Mouse (Mus musculus): ENCODE data around the gene Gdf3. TPM values are rescaled to one million over a fixed set of nuclear protein-coding genes. Genes with fewer than 3 reads are reported as not detected.

Gene Gdf3
- polyA plus RNA-seq, 1 experiment = not detected

GRCm38 (mm10) chr6:122600066-122600646 is 9.7 kb downstream of the Gdf3 start:
- Histone ChIP-seq H3K36me3 (ENCODE audit: control insufficient read depth, insufficient read depth, low read length) (no peaks in the 10 kb centered on the region), H3K4me1 (ENCODE audit: control insufficient read depth, insufficient read depth, insufficient read length, low read length) (peaks cover 3% of the 10 kb centered on the region; the same call in 1 of the 2 replicates), H3K27me3 (ENCODE audit: control insufficient read depth, insufficient read depth, low read length) (no peaks in the 10 kb centered on the region), H3K4me3 (ENCODE audit: low read depth, low read length) (no peak overlapping the region), H3K27ac (ENCODE audit: insufficient read depth, low read depth, low read length) (peak overlapping the region; percentile 11; the same call in 1 of the 2 replicates)
- no peak for TF ChIP-seq POLR2A (IDR thresholded peaks at IDR 0.05; ENCODE audit: low read depth, low read length)
- TF ChIP-seq CTCF (IDR thresholded peaks at IDR 0.05; ENCODE audit: extremely low read depth, insufficient read length, insufficient replicate concordance, low read depth, low read length) = no peak
- WGBS = 84% methylated on average over 7 of the region's 7 CpGs

- H3K27me3 ChIP-seq (ENCODE audit: control insufficient read depth, insufficient read depth, low read length) = no peaks in the 10 kb centered on the region
- no peaks in the 10 kb centered on the region for H3K36me3 ChIP-seq (ENCODE audit: control insufficient read depth, insufficient read depth, low read length)
- 79% methylated on average over 9 of the region's 9 CpGs for WGBS
- H3K4me3 ChIP-seq (ENCODE audit: low read depth, low read length) = no peak overlapping the region
- H3K27ac ChIP-seq (ENCODE audit: insufficient read depth, low read depth, low read length) = peak overlapping the region; percentile 55
- peaks cover 3% of the 10 kb centered on the region; the same call in 1 of the 2 replicates for H3K4me1 ChIP-seq (ENCODE audit: control insufficient read depth, insufficient read depth, insufficient read length, low read length)
- TF ChIP-seq POLR2A (IDR thresholded peaks at IDR 0.05; ENCODE audit: low read depth, low read length) (no peak), CTCF (IDR thresholded peaks at IDR 0.05; ENCODE audit: extremely low read depth, insufficient read length, insufficient replicate concordance, low read depth, low read length) (no peak)
Observed at GRCm38 (mm10) chr6:122599054-122599737, 10.7 kb downstream of the Gdf3 start.

- WGBS = 17% methylated on average over 6 of the region's 6 CpGs
- Histone ChIP-seq H3K27me3 (ENCODE audit: control insufficient read depth, insufficient read depth, low read length) (no peaks in the 10 kb centered on the region), H3K4me1 (ENCODE audit: control insufficient read depth, insufficient read depth, insufficient read length, low read length) (peaks cover 3% of the 10 kb centered on the region; the same call in 1 of the 2 replicates), H3K36me3 (ENCODE audit: control insufficient read depth, insufficient read depth, low read length) (no peaks in the 10 kb centered on the region), H3K27ac (ENCODE audit: insufficient read depth, low read depth, low read length) (peak overlapping the region; percentile 55), H3K4me3 (ENCODE audit: low read depth, low read length) (no peak overlapping the region)
- TF ChIP-seq CTCF (IDR thresholded peaks at IDR 0.05; ENCODE audit: extremely low read depth, insufficient read length, insufficient replicate concordance, low read depth, low read length) = no peak
- TF ChIP-seq POLR2A (IDR thresholded peaks at IDR 0.05; ENCODE audit: low read depth, low read length) = no peak
Observed at GRCm38 (mm10) chr6:122598436-122598835, 11.5 kb downstream of the Gdf3 start.

GRCm38 (mm10) chr6:122598014-122598413 is 11.9 kb downstream of the Gdf3 start:
- Histone ChIP-seq H3K27me3 (ENCODE audit: control insufficient read depth, insufficient read depth, low read length) (no peaks in the 10 kb centered on the region), H3K4me1 (ENCODE audit: control insufficient read depth, insufficient read depth, insufficient read length, low read length) (peaks cover 3% of the 10 kb centered on the region; the same call in 1 of the 2 replicates), H3K27ac (ENCODE audit: insufficient read depth, low read depth, low read length) (0 out of 2 replicates have a peak overlapping the region, but pooled peaks have one; percentile 55), H3K36me3 (ENCODE audit: control insufficient read depth, insufficient read depth, low read length) (no peaks in the 10 kb centered on the region), H3K4me3 (ENCODE audit: low read depth, low read length) (no peak overlapping the region)
- WGBS = 83% methylated on average over 4 of the region's 4 CpGs
- TF ChIP-seq CTCF (IDR thresholded peaks at IDR 0.05; ENCODE audit: extremely low read depth, insufficient read length, insufficient replicate concordance, low read depth, low read length) = no peak
- no peak for TF ChIP-seq POLR2A (IDR thresholded peaks at IDR 0.05; ENCODE audit: low read depth, low read length)

- WGBS = 80% methylated on average over 7 of the region's 7 CpGs
- Histone ChIP-seq H3K4me1 (ENCODE audit: control insufficient read depth, insufficient read depth, insufficient read length, low read length) (peaks cover 12% of the 10 kb centered on the region; the same call in 1 of the 2 replicates), H3K27ac (ENCODE audit: insufficient read depth, low read depth, low read length) (no peak overlapping the region), H3K27me3 (ENCODE audit: control insufficient read depth, insufficient read depth, low read length) (no peaks in the 10 kb centered on the region), H3K36me3 (ENCODE audit: control insufficient read depth, insufficient read depth, low read length) (no peaks in the 10 kb centered on the region), H3K4me3 (ENCODE audit: low read depth, low read length) (no peak overlapping the region)
- TF ChIP-seq CTCF (IDR thresholded peaks at IDR 0.05; ENCODE audit: extremely low read depth, insufficient read length, insufficient replicate concordance, low read depth, low read length) (no peak), POLR2A (IDR thresholded peaks at IDR 0.05; ENCODE audit: low read depth, low read length) (no peak)
Observed at GRCm38 (mm10) chr6:122596608-122597007, 13.3 kb downstream of the Gdf3 start.

- Histone ChIP-seq H3K27me3 (ENCODE audit: control insufficient read depth, insufficient read depth, low read length) (no peaks in the 10 kb centered on the region), H3K27ac (ENCODE audit: insufficient read depth, low read depth, low read length) (no peak overlapping the region), H3K36me3 (ENCODE audit: control insufficient read depth, insufficient read depth, low read length) (no peaks in the 10 kb centered on the region), H3K4me1 (ENCODE audit: control insufficient read depth, insufficient read depth, insufficient read length, low read length) (peaks cover 13% of the 10 kb centered on the region; the same call in 1 of the 2 replicates), H3K4me3 (ENCODE audit: low read depth, low read length) (no peak overlapping the region)
- TF ChIP-seq CTCF (IDR thresholded peaks at IDR 0.05; ENCODE audit: extremely low read depth, insufficient read length, insufficient replicate concordance, low read depth, low read length) = peak; percentile 32; the same call in 1 of the 2 replicates
- no peak for TF ChIP-seq POLR2A (IDR thresholded peaks at IDR 0.05; ENCODE audit: low read depth, low read length)
- WGBS = 14% methylated on average over 7 of the region's 7 CpGs
Observed at GRCm38 (mm10) chr6:122595637-122596036, 14.2 kb downstream of the Gdf3 start.

- TF ChIP-seq POLR2A (IDR thresholded peaks at IDR 0.05; ENCODE audit: low read depth, low read length) (no peak), CTCF (IDR thresholded peaks at IDR 0.05; ENCODE audit: extremely low read depth, insufficient read length, insufficient replicate concordance, low read depth, low read length) (no peak)
- Histone ChIP-seq H3K27ac (ENCODE audit: insufficient read depth, low read depth, low read length) (no peak overlapping the region), H3K4me3 (ENCODE audit: low read depth, low read length) (no peak overlapping the region), H3K4me1 (ENCODE audit: control insufficient read depth, insufficient read depth, insufficient read length, low read length) (peaks cover 12% of the 10 kb centered on the region; the same call in 1 of the 2 replicates), H3K27me3 (ENCODE audit: control insufficient read depth, insufficient read depth, low read length) (no peaks in the 10 kb centered on the region), H3K36me3 (ENCODE audit: control insufficient read depth, insufficient read depth, low read length) (peaks cover 6% of the 10 kb centered on the region)
- 100% methylated on average over 2 of the region's 2 CpGs for WGBS
Observed at GRCm38 (mm10) chr6:122592905-122593304, 17.0 kb downstream of the Gdf3 start.
